Mouse (Mus musculus) heart, adult 9 months (tissue): Measurements from ENCODE around the gene B4galt5.

Experiments used
- DNase-seq, 2 experiments: peaks; one replicate each; pipeline ENCODE4 v3.0.0; 2022; ENCODE audit warnings: low spot score in 2 of 2

B4galt5 gene

GRCm38 (mm10) chr2:167358499-167358898 lies 9.5 kb upstream of the B4galt5 start:
- DNase-seq, result peak; percentile 81 to 82

GRCm38 (mm10) chr2:167356885-167357284 lies 7.9 kb upstream of the B4galt5 start:
- DNase-seq, result no peak

- no peak for DNase-seq
Observed at GRCm38 (mm10) chr2:167354611-167355165, 5.7 kb upstream of the B4galt5 start.

DNA sequence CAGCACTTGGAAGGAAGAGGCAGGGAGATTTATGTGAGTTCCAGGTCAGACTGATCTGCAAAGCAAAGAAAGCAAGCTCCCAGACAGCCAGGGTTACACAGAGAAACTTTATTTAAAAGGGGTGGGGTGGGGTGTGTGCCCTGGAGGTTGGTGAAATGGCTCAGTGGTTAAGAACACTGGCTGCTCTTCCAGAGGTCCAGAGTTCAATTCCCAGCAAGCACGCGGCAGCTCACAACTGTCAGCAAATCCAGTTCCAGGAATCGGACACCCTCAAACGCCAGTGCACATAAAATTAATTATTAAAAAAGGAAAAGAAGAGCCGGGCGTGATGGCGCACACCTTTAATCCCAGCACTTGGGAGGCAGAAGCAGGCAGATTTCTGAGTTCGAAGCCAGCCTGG lies 5.1 kb upstream of the B4galt5 start:
- DNase-seq, result no peak

- DNase-seq, result peak; percentile 70 to 72
Observed at GRCm38 (mm10) chr2:167352496-167352895, 3.5 kb upstream of the B4galt5 start.

GRCm38 (mm10) chr2:167351371-167351951 lies 2.5 kb upstream of the B4galt5 start:
- DNase-seq, result peak; percentile 39 to 41

- no peak for DNase-seq
Observed at GRCm38 (mm10) chr2:167350126-167350650, 1.2 kb upstream of the B4galt5 start.

DNA sequence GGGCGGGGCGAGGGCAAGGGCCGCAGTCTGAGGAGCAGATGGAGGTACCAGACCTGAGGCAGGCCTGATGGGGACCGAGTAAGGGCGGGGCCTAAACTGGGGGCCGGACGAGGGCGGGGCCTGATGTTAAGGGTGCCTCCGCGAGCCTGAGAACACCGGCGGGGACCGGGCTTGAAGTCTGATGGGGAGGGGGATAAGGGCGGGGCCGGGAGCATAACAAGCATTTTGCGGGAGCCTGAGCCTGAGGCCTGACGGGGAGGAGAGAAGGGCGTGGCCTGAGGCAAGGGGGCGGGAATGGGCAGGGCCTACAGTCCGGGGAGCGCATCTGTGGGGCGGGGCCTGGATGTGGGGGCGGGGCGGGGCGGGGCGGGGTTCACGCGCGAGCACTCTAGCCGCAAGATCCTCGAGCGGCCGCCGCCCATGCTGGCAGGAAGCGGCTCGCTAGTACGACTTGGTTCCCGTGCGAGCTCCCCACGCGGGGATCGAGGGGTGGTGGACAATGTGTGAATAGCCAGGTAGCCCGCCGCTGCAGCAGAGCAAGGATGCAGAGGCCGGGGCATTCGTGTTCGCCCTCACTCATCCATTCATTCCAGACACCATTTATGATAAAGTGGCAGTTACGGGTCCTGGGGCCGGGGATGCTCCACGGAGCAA lies 427 bp upstream of the B4galt5 start:
- peak; percentile 92 to 94 for DNase-seq

DNA sequence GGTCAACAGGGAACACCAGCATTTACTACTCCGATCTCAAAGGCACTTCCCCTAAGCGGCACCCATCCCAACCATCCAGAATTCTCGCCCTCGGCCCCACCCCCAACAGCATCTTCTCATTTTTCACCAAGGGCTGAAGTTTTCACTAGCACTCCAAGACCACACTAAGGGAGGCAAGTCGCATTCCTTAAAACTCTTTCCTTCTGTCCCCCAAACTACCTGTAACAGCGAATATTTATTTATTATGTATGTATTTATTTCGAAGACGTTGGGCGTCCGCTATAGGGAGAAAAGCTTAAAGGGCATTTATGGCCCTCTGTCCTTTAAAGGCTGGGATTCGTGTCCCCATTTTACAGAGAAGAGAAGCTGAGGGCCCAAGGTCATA lies 1.0 kb downstream of the B4galt5 start:
- DNase-seq, result peak; percentile 51 to 61

DNA sequence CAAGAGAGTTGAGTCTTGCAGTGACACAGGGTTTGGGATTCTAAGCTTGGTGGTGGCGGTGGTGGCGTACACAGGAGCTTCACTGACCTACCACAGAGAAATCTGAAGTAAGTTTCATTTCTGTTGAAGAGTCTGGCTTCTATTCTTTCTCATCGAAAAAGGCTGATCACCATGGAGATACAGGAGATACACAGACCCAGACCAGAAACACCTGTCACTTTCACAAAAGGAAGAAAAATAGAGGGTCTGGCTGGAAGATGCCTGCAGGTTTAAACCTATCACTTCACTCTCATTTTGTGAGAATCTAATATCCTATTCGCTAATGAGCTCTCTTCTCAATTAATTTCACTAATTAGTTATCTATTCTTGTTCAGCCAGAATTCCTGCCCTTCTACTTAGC lies 1.6 kb downstream of the B4galt5 start:
- no peak for DNase-seq

DNA sequence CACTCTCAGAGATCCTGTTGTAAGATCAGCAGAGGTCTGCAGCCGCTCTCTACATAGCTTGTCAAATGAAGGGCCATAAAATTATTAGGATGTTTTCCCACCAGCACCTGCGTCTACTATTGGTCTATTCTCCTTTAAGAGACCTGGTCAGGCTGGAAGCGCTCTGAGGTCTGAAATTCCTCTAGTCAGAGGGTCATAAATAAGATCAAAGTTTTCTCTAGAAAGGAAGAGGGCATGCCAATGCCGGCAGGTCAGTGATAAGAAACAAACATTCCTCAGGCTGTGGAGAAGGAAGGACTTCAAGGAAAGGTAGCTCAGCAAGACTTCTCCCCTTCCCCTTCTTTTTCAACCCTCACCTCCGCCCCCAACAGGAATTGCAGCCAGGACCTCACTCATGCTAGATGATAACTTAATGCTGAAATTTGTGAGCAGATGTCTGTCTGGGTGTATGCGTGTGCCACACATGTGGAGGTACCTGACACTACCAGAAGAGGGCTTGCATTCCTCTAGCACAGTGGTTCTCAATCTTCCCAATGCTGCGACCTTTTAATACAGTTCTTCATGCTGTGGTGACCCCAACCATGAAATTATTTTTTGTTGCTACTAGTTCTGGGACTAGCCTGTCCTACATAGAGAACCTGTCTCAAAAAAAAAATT lies 3.3 kb downstream of the B4galt5 start:
- no peak for DNase-seq

- no peak for DNase-seq
Observed at GRCm38 (mm10) chr2:167344871-167345507, 4.0 kb downstream of the B4galt5 start.

DNA sequence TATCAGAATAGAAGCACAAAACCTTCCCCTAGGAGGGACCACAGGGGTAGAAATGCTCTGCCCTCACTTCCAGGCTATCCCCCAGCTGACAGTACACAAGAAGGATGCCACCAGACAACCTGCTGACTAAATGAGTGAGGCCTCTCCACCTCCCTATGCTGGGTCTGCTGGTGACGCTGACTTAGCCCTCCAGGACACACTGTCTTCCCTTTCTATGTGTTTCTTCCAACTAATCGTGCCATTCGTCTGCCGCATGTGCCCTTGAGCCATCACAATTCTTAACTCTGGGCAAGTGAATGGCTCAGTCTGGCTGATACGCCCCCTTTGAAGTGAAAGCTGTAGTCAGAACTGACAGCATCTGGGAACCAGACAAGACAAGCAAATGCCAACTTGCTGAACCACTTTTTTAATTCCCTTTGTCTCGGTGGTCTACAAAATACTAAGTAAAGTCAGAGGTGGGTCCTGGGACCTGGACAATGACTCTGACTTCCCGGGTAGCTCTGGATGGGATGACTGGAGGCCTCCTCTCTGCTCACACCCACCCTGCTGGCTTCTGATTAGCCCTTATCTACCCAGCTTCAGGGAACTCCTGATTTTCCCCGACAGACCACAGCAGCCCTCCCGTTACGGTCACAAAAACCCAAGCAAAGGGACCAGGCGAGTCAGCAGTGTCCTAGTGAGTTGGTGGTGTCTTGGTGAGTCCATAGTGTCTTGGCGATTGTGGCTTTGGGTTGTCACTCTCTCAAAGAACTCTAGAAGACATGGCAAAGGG lies 5.4 kb downstream of the B4galt5 start:
- no peak for DNase-seq

DNA sequence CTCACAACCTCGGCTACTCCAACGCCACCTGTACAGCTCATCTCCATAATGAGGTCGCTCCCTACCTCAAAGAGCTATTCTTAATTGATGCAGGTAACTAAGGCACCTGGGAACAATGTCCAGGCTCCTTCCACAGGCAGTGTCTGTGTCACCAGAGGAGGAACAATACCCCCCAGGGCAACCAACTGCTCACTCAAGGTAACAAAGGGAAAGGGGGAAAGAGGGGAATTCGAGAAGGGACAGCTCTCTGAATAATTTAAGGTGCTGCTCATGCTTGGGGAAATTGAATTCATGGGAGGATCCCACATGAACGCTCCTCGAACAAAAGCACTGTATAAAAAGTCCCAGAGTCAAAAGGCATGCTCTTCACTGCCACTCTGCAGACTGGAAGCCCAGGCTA lies 6.1 kb downstream of the B4galt5 start:
- DNase-seq, result no peak

- DNase-seq, result no peak
Observed at GRCm38 (mm10) chr2:167337580-167337979, 11.4 kb downstream of the B4galt5 start.

- DNase-seq, result no peak
Observed at GRCm38 (mm10) chr2:167337214-167337512, 11.8 kb downstream of the B4galt5 start.

DNA sequence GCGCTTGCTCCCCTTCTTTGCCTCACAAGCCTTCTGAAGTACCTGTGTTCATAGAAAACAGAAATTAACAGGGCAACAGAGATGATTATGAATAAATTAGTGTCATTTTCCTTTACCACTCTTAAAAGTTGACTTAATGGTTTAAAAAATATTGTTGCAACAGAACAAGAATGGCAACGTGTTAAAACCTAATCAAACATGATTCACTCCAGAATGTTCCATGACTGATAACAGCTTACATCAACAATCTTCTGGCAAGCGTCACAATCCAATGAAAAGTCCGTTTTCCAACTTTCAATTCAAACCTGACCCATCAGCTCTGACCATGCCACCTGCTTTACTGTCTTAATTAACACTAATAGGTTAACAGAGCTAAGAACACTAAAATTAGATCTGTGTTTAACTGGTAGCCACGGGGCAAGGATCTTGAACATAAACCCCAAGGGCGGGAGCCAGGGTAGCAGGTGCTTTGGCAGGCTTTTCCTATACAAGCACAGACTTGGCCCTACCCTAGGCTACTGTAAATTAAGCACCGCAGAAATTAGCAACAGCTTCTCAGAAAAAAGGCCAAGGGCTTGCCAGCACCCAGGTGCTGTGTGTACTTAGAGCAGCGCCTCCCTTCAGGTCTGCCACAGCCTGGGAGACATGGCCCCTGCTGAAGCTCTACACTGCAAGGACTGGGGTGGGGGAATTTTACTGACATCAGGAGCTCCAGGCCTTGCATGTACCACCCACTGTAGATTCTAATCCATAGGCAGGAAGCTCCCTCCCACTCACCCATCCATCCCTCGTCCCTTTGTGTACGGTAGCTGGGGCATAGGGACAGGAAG lies 12.4 kb downstream of the B4galt5 start:
- peak in 1 of 2 experiments; percentile 39 for DNase-seq

GRCm38 (mm10) chr2:167335066-167335465 lies 13.9 kb downstream of the B4galt5 start:
- peak; percentile 49 to 52 for DNase-seq

- no peak for DNase-seq
Observed at GRCm38 (mm10) chr2:167334312-167334711, 14.7 kb downstream of the B4galt5 start.

DNA sequence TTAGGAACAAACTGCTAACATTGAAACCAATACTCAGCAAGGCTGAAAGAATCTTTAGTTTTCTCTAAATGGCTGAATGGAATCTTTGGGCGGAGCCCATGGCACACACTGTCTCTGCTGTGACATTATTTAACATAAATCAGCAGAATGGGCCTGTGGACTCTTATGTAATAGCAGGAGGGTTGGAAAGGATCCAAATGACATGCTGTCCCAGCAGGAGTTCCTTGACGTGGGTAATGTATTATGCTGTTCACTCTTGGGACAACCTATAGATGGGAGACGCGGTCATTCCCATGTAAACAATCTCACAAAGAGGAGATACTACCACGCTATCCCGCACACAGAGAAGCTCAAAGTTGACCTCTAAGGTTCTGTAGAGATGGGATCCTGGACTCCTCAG lies 15.5 kb downstream of the B4galt5 start:
- DNase-seq, result no peak
